Mouse (Mus musculus): Measurements from ENCODE around the gene Tbc1d8.
A peak's percentile ranks its signal among the peaks of the same experiment; 100 is the strongest.

Gene Tbc1d8

DNA sequence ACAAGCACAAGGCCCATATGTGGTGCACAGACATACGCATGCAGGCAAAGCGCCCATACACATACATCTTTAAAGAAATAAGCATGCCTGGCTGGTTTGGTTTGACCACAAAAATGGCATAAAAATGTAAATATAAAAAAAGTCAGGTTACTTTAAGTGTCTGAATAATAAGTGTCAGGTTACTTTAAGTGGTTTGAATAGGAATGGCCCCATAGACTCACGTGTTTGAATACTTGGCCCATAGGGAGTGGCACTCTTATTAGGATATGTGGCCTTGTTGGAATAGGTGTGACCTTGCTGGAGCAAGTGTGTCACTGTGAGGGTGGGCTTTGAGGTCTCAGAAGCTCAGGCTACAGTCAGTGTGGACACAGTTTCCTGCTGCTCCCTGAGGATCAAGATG, 83.9 kb downstream of the Tbc1d8 start:
- DNase-seq (ENCODE audit: low spot score in 2 of 2): no peak

DNA sequence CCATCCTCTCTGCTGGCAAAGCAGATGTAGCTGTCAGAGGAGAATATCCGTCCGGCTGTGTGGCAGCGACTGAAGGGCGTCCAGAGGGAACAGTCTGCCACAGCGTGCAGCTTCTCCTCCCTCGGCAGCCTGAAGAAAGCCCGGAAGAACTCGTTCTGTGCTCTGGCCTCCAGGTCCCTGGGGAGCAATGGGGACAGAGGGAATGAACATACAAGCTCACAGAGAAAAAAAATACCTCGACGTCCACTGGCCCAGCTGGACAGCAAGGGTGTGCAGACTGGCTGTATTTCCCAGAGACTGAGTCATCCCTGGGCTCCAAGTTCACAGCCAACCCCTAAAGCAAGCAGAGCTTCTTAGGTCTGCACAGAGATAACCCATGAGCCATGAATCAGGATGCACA, 84.5 kb downstream of the Tbc1d8 start:
- no peak for DNase-seq (ENCODE audit: low spot score in 2 of 2)

DNA sequence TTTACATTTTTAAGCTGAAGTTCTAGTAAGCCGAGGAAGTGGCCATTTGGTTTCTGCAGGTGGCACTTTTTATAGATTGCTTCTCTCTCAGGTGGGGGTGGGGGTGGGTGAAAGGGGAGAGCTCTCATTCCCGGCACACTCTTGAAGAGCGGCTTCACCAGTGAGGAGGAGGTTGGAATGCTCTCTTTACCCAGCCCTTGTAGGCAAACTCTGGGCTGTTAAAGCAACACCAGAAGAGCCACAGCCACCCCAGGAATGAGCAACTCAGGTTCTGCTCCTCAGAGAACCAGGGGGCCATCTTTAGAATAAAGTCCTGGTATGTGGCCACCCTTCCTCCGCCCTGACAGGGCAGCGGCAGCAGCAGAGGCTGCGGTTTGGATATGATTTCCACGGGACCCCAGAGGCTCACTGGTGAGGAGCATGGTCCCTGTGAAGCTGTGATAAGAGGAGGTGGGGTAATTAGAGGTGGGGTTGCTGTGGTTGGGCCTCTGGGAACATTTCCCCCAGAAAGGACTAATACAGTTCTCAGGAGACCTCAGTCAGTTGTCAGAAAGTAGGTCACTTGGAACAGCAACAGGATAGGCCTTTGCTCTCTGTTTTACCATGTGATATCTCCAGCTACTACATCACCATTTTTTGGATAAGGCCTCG, 85.2 kb downstream of the Tbc1d8 start:
- no peak for DNase-seq (ENCODE audit: low spot score in 2 of 2)

- DNase-seq (ENCODE audit: low spot score in 2 of 2): peak; percentile 32 to 41
These were observed 86.4 kb downstream of the Tbc1d8 start for GRCm38 (mm10) chr1:39392189-39392588.

DNA sequence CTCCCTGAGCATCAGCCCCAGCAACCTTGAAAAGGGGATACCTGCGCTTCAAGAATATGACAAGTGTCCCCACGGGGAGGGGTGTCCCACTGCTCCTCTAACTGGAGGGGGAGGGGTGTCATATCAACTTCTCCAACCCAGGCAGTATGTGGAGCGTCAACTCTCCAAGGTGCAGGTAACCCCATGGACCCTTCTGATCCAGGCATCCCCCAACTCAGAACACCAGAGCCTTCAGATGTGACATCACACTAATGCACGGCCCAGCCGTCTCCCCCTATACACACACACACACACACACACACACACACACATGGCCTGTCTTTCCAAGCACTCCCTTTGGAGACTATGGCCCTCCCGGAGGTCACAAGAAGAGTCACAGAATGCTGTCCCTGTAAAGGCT, 86.9 kb downstream of the Tbc1d8 start:
- no peak for DNase-seq (ENCODE audit: low spot score in 2 of 2)

- DNase-seq (ENCODE audit: low spot score in 2 of 2): no peak
These were observed 89.2 kb downstream of the Tbc1d8 start for GRCm38 (mm10) chr1:39389338-39389737.

DNA sequence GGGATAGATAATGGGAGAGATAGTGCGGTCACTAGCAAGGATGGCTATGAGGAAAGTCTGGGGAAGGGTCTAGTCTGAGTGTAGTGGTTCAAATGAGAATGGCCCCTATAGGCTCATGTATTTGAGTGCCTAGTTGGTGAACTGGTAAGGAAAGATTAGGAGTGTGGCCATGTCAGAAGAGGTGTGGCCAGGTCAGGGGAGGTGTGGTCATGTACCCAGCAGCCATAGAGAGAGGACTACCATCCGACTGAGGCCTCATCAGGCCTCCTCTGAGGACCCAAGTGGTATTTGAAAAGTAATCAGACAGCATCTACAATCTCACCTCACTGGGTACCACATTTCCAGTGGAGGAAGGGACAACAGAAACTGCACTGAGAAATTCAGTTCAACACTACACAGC, 90.4 kb downstream of the Tbc1d8 start:
- DNase-seq (ENCODE audit: low spot score in 2 of 2): no peak

DNA sequence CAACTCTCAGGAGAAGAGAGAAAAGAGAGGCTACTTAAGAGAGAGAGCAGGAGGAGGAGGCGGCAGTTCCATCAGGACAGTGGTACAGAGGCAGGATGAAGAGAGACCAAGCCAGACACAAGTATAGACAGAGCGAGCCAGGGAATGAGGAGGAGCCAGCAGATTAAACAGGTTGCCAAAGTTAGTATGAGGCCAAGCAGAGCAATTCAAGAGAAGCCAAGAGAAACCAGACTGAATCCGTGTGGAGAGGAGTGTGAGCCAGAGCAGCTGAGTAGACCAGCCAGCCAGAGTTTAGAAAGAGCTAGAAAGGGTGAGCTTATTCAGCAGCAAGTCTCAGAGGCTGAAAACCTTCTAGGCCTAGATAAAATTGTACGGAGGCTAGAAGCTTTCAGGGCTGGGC, 91.1 kb downstream of the Tbc1d8 start:
- DNase-seq (ENCODE audit: low spot score in 2 of 2): no peak

- no peak for DNase-seq (ENCODE audit: low spot score in 2 of 2)
These were observed 92.1 kb downstream of the Tbc1d8 start for GRCm38 (mm10) chr1:39386456-39386855.

GRCm38 (mm10) chr1:39384914-39385313, 93.6 kb downstream of the Tbc1d8 start:
- DNase-seq (ENCODE audit: low spot score in 2 of 2): no peak

DNA sequence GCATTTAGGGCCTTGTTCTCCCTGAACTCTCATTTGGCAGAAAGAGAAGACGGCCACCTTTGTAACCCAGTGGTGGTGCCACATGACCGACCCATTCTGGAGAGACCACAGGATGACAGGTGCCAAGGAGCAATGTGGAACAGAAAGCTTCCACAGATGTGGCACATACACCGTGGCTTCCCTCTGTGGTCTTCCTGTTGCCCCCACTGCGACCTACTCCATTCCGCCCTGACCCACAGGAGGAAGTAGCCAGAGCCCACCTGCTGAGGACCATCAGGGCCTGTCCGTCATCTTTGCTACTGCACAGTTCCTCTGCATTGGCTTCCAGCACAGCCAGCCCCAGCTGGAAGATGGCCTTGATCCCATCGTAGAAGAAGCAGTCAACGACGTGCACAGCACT, 97.5 kb downstream of the Tbc1d8 start:
- DNase-seq (ENCODE audit: low spot score in 2 of 2): no peak

DNA sequence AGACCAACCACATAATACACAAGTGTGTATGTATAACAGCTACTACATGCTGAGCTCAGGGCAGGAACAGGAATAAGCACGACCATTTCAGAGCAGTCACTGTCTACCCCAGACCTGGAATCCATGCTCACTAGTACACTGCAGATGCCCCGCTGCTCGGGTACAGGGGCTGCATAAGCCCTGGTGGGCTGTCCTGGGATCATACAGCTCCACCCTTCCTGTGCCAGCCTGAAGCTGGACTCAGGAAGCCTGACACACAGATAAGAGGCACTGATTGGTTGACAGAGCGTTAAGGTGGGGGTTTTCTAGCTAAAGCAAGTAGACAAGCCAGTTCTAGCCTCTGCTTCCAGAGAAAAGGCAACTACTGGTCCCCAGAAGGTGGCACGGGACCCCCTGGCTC, 99.5 kb downstream of the Tbc1d8 start:
- DNase-seq (ENCODE audit: low spot score in 2 of 2): no peak

DNA sequence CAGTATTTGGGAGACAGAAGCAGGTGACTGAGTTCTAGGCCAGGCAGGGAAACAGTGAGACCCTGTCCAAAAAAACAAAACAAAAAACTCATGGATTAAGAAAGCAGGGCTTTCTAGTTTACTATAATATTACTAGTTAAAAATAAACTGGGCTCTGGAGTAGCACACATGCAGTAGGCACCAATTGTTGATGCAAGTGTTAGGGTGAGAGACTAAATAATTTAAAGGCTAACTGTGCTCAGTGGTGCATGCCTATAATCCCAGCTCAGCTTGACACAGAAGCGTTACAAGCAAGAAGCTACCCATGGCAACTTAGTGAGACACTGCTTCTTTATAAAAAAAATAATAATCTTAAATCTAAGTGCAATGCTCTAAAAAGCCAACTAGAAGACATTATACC, 100.0 kb downstream of the Tbc1d8 start:
- no peak for DNase-seq (ENCODE audit: low spot score in 2 of 2)

DNA sequence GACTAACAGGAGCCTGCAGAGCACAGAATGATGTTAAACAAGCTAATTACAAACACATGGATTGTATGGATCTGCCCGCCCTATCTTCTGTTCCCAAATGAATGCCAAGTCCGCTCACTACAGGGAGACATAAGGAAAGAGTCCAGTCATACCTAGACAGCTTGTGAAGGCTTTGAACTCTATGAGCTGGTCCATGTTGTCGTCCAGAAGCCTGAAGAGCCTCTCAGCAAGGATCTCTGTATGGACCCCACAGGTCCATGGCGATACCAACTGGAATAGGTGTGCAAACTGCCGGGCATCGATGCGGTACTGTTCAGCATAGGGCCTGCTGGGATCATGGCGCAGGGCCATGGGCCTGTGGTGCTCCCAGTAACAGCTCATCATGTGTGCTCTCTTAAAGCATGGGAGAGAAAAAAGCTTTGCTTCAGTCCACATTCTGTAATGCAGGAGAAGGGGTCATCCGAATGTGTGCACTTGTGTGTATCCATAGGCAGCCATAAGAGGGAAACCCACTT, 101.8 kb downstream of the Tbc1d8 start:
- no peak for DNase-seq (ENCODE audit: low spot score in 2 of 2)

- no peak for DNase-seq (ENCODE audit: low spot score in 2 of 2)
These were observed 102.4 kb downstream of the Tbc1d8 start for GRCm38 (mm10) chr1:39376121-39376520.

- no peak for DNase-seq (ENCODE audit: low spot score in 2 of 2)
These were observed 104.2 kb downstream of the Tbc1d8 start for GRCm38 (mm10) chr1:39374231-39374809.

DNA sequence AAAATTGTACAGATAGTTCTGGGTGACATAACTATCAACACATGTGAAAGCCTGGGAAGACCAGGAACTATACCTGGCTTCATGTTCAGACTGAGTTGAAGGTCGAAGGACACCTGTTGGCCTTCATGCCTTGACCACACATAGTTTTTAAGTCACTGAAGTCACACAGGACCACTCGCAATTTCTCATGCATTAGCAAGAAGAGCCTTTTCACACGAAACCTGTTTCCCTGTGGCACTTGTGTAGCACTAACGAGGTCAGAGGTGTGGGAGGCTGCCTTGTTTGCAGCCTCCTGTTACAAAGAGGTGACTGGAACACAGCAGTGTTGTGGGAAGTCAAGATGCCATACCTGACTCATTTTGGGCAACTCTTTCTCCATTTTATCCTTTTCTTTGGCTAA, 105.2 kb downstream of the Tbc1d8 start:
- DNase-seq (ENCODE audit: low spot score in 2 of 2): no peak

GRCm38 (mm10) chr1:39372220-39372843, 106.2 kb downstream of the Tbc1d8 start:
- no peak for DNase-seq (ENCODE audit: low spot score in 2 of 2)

- DNase-seq (ENCODE audit: low spot score in 2 of 2): no peak
These were observed 108.1 kb downstream of the Tbc1d8 start for GRCm38 (mm10) chr1:39370431-39370830.

GRCm38 (mm10) chr1:39368267-39368841, 110.2 kb downstream of the Tbc1d8 start:
- peak; percentile 14 to 16 for DNase-seq (ENCODE audit: low spot score in 2 of 2)

- DNase-seq (ENCODE audit: low spot score in 2 of 2): peak; percentile 97 to 98
These were observed 110.8 kb downstream of the Tbc1d8 start, which contains the start of gene Rpl31 for GRCm38 (mm10) chr1:39367601-39368266. Gene Rpl31 (plus strand): TSS chr1:39367842.

DNA sequence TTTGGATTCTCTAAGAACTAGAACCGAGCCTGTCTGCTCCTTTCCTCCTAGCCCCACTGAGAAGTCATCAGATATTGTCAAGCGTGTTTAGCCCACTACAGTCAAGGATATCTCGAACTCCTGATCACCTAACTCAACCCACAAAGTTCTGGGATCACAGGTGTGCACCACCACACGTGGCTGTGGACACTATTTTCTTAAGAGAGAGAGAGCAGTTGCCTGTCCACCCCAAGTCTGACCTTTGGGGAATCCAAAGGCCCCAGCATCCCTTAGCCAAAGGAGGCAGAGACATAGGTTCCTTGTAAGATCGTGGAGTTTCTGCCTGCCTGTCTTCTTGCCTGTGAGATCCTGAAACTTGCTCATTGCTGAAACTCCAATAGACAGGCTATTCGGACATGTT, 111.5 kb downstream of the Tbc1d8 start:
- DNase-seq (ENCODE audit: low spot score in 2 of 2): no peak

Measured in spleen, postnatal 36 days (tissue).